Mouse (Mus musculus) midbrain, embryonic 16.5 days (tissue): Measurements from ENCODE around the gene Tmprss7. TPM values are rescaled to one million over a fixed set of nuclear protein-coding genes. Genes with fewer than 3 reads are reported as not detected.
A peak's percentile ranks its signal among the peaks of the same experiment; 100 is the strongest.

Source experiments
- ATAC-seq: fragments of 200-750 bp; cut with Nextera tagmentation; 2 replicates; pipeline ENCODE4 v1.8.0; 2017; ENCODE audit warnings: moderate TSS enrichment
- H3K27ac ChIP-seq: fragments of 300-500 bp; sonication (generic); 2 replicates; pipeline ENCODE4 v1.5.1; 2014; ENCODE audit warnings: mild to moderate bottlenecking, low read length, mixed read lengths
- H3K27me3 ChIP-seq: fragments of 300-500 bp; sonication (generic); 2 replicates; pipeline ENCODE4 v1.6.1; 2014; ENCODE audit warnings: low read depth, low read length, mixed read lengths; ENCODE audit not compliant: control insufficient read depth, insufficient read depth
- H3K36me3 ChIP-seq: fragments of 300-500 bp; sonication (generic); 2 replicates; pipeline ENCODE4 v1.6.1; 2014; ENCODE audit warnings: mild to moderate bottlenecking, low read length, moderate library complexity, mixed read lengths; ENCODE audit not compliant: control insufficient read depth, insufficient read depth
- H3K4me1 ChIP-seq: fragments of 300-500 bp; sonication (generic); 2 replicates; pipeline ENCODE4 v1.6.1; 2014; ENCODE audit warnings: mild to moderate bottlenecking, low read length, mixed read lengths; ENCODE audit not compliant: control insufficient read depth, insufficient read depth
- H3K4me2 ChIP-seq: fragments of 300-500 bp; sonication (generic); 2 replicates; pipeline ENCODE4 v1.6.1; 2014; ENCODE audit warnings: mild to moderate bottlenecking, low read length, mixed read lengths
- H3K4me3 ChIP-seq: fragments of 300-500 bp; sonication (generic); 2 replicates; pipeline ENCODE4 v1.5.1; 2014; ENCODE audit warnings: low read depth, mild to moderate bottlenecking, low read length, moderate library complexity, mixed read lengths
- H3K9ac ChIP-seq: fragments of 300-500 bp; sonication (generic); 2 replicates; pipeline ENCODE4 v1.6.1; 2014; ENCODE audit warnings: low read depth, low read length, mixed read lengths
- H3K9me3 ChIP-seq: fragments of 300-500 bp; sonication (generic); replicated peaks from 2 replicates; pipeline ENCODE4 v1.6.1; 2014; ENCODE audit warnings: mild to moderate bottlenecking, low read length, mixed read lengths; ENCODE audit not compliant: control insufficient read depth, poor library complexity, severe bottlenecking
- WGBS: fragments of 180-500 bp; shearing (Covaris S2); extraction: QIAGEN DNeasy Blood & Tissue Kit; methylation state at CpG from one replicate; pipeline ENCODE4 v1.1.7; 2014; 5-methylcytosine and 5-hydroxymethylcytosine counted together
- polyA plus RNA-seq: library from polyadenylated mRNA; unstranded; fragments of >200 nt; fragmentation: Nextera tagmentation; extraction: Ambion mirVana; gene quantifications from 2 replicates; pipeline ENCODE4 v1.2.1, GENCODE M21; 2015

Tmprss7 gene
- polyA plus RNA-seq: 0.75 and 0.93 TPM in 2 replicates

GRCm38 (mm10) chr16:45693558-45693957, at the start of gene Tmprss7:
Gene Tmprss7, minus strand, starts transcription at chr16:45693658.
- 51% methylated on average over 10 of the region's 10 CpGs for WGBS
- H3K27ac ChIP-seq: no peak within 1 kb of the TSS

GRCm38 (mm10) chr16:45742615-45743476, 49.4 kb upstream of the Tmprss7 start, which contains the start of gene Abhd10:
Gene Abhd10, minus strand, starts transcription at chr16:45742955.
- Histone ChIP-seq H3K27ac (peak within 1 kb of the TSS; percentile 94), H3K4me3 (peak within 1 kb of the TSS; percentile 83), H3K27me3 (no peaks in the 10 kb centered on the region), H3K4me2 (peak within 1 kb of the TSS; percentile 65), H3K4me1 (peaks cover 13% of the 10 kb centered on the region), H3K9me3 (no peaks in the 10 kb centered on the region), H3K36me3 (no peaks in the 10 kb centered on the region), H3K9ac (peak within 1 kb of the TSS; percentile 96)
- peak; percentile 98 for ATAC-seq
- under 1% methylated on average over 47 of the region's 51 CpGs for WGBS

More at GRCm38 (mm10) chr16:45693558-45693957, at the start of gene Tmprss7:
- Histone ChIP-seq H3K9me3 (no peaks in the 10 kb centered on the region), H3K4me1 (peaks cover 15% of the 10 kb centered on the region), H3K9ac (no peak within 1 kb of the TSS), H3K36me3 (no peaks in the 10 kb centered on the region), H3K27me3 (no peaks in the 10 kb centered on the region), H3K4me2 (no peak within 1 kb of the TSS), H3K4me3 (no peak within 1 kb of the TSS)
- no peak for ATAC-seq

GRCm38 (mm10) chr16:45737880-45738279, 44.4 kb upstream of the Tmprss7 start:
- Histone ChIP-seq H3K27me3 (no peaks in the 10 kb centered on the region), H3K4me1 (peaks cover 9% of the 10 kb centered on the region), H3K27ac (no peak overlapping the region), H3K4me2 (no peak overlapping the region), H3K4me3 (no peak overlapping the region), H3K9ac (no peak overlapping the region), H3K36me3 (peaks cover 22% of the 10 kb centered on the region), H3K9me3 (no peaks in the 10 kb centered on the region)
- ATAC-seq: no peak
- WGBS: 92% methylated on average over 8 of the region's 8 CpGs

DNA sequence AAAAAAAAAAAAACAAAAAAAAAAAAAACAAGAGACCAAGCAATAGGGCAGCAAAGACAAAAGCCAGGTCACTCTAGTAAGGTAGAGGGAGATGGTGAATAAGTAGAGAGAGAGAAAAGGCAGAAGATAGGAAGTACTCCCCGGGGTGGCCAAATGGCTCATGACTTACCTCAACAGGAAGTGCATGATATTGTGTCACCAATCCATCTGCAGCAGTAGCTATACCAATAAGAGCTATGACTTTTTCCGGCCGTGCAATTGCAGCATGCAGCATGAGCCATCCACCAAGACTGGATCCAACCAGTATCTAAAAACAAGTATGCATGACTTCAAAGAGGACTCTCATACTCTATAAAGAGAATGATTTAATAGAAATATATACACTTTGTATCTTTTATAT, 43.3 kb upstream of the Tmprss7 start:
- Histone ChIP-seq H3K27me3 (no peaks in the 10 kb centered on the region), H3K4me1 (peaks cover 9% of the 10 kb centered on the region), H3K4me2 (no peak overlapping the region), H3K36me3 (peaks cover 25% of the 10 kb centered on the region), H3K27ac (no peak overlapping the region), H3K4me3 (no peak overlapping the region), H3K9me3 (no peaks in the 10 kb centered on the region), H3K9ac (no peak overlapping the region)
- ATAC-seq: no peak
- WGBS: 99% methylated on average over 3 of the region's 3 CpGs

DNA sequence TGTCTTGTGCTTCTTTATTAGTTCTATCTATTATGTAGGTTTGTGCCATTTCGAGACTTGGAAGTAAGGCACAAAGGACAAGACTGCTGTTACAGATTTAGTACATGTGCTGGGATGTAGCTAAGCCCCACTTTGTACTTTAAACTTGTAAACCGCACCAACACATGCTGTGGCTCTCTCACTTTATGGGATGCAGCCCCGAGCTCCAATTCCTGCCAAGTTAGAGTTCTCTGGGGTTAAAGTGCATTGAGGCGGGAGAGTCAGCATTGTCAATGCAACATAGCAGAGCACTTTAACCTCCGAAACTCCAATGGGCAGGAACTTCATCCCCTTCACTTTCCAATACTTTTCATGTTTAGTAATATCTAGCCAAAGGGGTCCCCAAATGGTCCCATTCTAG, 35.7 kb upstream of the Tmprss7 start:
- H3K36me3 ChIP-seq: peaks cover 23% of the 10 kb centered on the region
- H3K4me3 ChIP-seq: no peak overlapping the region
- ATAC-seq: no peak
- H3K9me3 ChIP-seq: no peaks in the 10 kb centered on the region
- H3K27me3 ChIP-seq: no peaks in the 10 kb centered on the region
- H3K27ac ChIP-seq: no peak overlapping the region
- H3K4me2 ChIP-seq: no peak overlapping the region
- 0 out of 2 replicates have a peak, but pooled peaks cover 2% of the 10 kb centered on the region for H3K4me1 ChIP-seq
- WGBS: 86% methylated on average over 5 of the region's 5 CpGs
- H3K9ac ChIP-seq: no peak overlapping the region

- peak; percentile 75 for ATAC-seq
- H3K9ac ChIP-seq: peak overlapping the region; percentile 94
- no peaks in the 10 kb centered on the region for H3K27me3 ChIP-seq
- H3K4me3 ChIP-seq: peak overlapping the region; percentile 71
- peaks cover 31% of the 10 kb centered on the region for H3K4me1 ChIP-seq
- H3K9me3 ChIP-seq: no peaks in the 10 kb centered on the region
- peak overlapping the region; percentile 97 for H3K27ac ChIP-seq
- peak overlapping the region; percentile 88 for H3K4me2 ChIP-seq
- peaks cover 6% of the 10 kb centered on the region; the same call in 1 of the 2 replicates for H3K36me3 ChIP-seq
- under 1% methylated on average over 10 of the region's 10 CpGs for WGBS
These were observed 31.3 kb upstream of the Tmprss7 start for GRCm38 (mm10) chr16:45724742-45725102.

DNA sequence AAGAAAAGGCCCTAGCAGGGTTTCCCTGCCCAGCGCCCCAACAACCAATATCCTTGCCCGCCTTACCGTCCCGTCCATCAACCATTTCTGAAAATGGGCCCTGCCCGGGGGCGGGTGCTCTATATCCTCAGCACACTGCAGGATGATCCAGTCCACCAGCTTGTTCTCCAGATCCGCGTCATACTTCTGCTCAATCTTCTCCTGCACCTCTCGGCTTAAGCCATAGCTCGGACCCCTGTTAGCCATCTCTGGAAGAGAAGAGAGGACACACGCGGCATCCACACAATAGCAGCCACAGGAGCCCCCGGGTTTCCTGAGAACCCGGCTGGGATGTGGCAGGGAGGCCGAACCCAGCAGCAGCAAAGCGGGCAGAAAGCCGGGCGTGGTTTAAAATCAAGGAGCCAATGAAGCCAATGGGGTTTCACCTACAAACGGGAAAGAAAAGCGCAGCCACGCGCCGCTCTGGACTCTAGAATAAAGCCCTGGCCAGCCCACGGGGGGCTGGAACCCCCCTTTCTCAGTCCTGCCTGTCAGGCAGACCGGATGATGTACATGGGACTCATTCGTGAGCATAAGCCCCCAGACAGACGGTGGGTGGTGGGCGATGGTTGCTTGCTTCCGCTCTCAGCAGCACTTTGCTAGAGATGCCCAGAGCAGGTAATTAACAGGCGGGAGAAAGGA, 30.7 kb upstream of the Tmprss7 start, which contains the start of gene Tagln3:
Gene Tagln3 (minus strand): TSS at position 548 of the 681 bp plus-strand sequence.
- peak within 1 kb of the TSS; percentile 97 for H3K27ac ChIP-seq
- H3K4me1 ChIP-seq: peaks cover 33% of the 10 kb centered on the region
- H3K36me3 ChIP-seq: peaks cover 5% of the 10 kb centered on the region; the same call in 1 of the 2 replicates
- H3K27me3 ChIP-seq: no peaks in the 10 kb centered on the region
- peak within 1 kb of the TSS; percentile 71 for H3K4me3 ChIP-seq
- H3K9me3 ChIP-seq: no peaks in the 10 kb centered on the region
- peak within 1 kb of the TSS; percentile 94 for H3K9ac ChIP-seq
- H3K4me2 ChIP-seq: peak within 1 kb of the TSS; percentile 88
- ATAC-seq: peak; percentile 89
- WGBS: under 1% methylated on average over 30 of the region's 30 CpGs

DNA sequence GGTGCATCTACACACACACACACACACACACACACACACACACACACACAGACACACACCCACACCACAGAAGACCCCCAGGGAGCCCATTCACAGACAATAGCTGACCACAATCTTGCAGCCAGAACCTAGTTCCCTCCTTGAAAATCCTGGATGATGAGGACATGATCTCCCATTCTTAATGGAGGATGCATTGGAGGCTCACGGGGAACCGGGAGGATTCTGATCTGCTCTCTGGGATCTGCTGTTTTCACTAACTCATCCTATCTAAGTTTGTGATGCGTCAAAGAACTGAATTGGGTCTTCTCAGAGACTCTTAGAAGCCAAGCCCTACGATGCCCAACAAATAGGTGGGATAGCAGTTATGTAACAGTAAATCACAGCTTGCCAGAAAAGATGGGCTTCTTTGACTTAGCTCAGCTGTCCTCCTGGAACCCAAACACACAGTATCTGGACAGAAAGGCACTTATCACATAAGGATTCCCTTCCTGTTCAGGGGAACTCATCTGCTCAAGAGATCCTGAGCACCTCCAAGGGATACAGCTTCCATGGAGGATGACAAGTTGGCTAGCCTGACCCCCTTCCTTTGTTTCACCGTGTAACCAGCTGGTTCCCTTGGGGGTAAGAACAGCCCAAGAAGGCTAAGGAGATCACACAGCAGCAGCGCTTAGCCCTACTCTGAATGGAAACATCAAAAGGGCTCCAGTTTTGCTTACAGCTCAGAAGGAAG, 29.9 kb upstream of the Tmprss7 start:
- peak overlapping the region; percentile 71 for H3K4me3 ChIP-seq
- no peaks in the 10 kb centered on the region for H3K9me3 ChIP-seq
- H3K36me3 ChIP-seq: peaks cover 10% of the 10 kb centered on the region
- 19% methylated on average over 6 of the region's 6 CpGs for WGBS
- H3K4me1 ChIP-seq: peaks cover 33% of the 10 kb centered on the region
- peak overlapping the region; percentile 97 for H3K27ac ChIP-seq
- peak; percentile 52 for ATAC-seq
- no peaks in the 10 kb centered on the region for H3K27me3 ChIP-seq
- H3K4me2 ChIP-seq: peak overlapping the region; percentile 88
- H3K9ac ChIP-seq: peak overlapping the region; percentile 94
